Mouse (Mus musculus): ENCODE data around the gene Slc30a4. TPM values are rescaled to one million over a fixed set of nuclear protein-coding genes. Genes with fewer than 3 reads are reported as not detected.

Slc30a4 gene
- polyA plus RNA-seq (2015; fragmentation: Nextera tagmentation; extraction: Ambion mirVana) = 6.0 and 7.3 TPM in 2 replicates

GRCm38 (mm10) chr2:122702181-122703036 lies at the start of gene Slc30a4:
TSS of gene Slc30a4 (minus strand) at chr2:122702663.

DNA sequence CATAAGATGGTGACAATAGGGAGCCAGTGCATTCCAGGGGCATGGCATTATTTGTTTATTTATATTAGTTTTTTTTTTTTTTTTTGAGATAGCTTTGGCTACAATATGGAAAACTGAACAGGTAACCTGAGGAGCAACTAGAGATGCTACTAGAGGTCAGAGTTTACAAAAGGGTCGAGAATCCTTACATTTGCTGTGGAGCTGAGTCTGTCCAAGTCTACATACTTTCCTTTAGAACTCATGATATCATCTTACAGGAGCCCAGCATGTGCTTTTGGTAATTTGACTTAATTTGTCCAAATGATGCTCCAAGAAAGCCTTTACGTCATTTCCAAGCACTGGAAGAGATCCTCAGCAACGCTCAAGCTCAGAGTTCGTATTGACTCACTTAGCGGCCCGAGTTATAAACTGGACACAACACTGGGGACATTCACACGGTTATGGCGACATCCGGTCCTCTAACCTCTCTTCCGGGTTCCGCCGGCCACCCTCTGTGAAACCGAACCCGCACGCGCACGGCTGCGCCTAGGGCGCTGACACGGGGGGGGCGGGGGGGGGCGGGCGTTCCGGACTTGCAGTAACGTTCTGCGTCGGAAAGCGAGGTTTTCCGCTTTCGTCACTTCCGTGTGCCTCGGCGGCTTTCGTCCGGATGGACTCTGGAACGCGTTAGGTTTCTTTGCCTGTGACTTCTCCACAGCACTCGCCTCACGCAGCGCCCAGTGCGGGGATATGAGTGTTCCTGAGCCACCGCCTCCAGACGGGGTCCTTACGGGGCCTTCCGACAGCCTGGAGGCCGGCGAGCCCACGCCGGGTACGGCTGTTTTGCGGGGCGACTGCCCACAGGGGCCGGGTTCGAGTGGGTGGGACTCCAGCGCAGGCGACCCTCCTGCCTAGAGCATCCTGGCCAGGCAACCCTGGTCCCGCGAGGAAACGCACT lies 35.7 kb upstream of the Slc30a4 start, which contains the start of gene Bloc1s6:
Gene Bloc1s6, plus strand, starts transcription at position 610 of the 937 bp plus-strand sequence.

GRCm38 (mm10) chr2:122636686-122637085 lies 65.8 kb downstream of the Slc30a4 start, which contains the start of gene AA467197:
TSS of gene AA467197 (plus strand) at chr2:122636986.

MicroRNAs within 50 kb of the gene (microRNA counts, 519-probe panel; counts per million panel counts)
- microRNA mmu-miR-147 = not detected

Small RNA genes lying within 50 kb of the gene (microRNA-seq; reads per million reads assigned to microRNA genes)
- 6.2 reads per million, percentile 13 among the genes with 10 or more reads in this experiment for gene Mir147

Other genes with a start within 250 kb of the Slc30a4 start
- not detected in 2 replicates for gene Gm14085, start 217.7 kb downstream of the Slc30a4 start, polyA plus RNA-seq (2015; fragmentation: Nextera tagmentation; extraction: Ambion mirVana)
- gene Gatm, start 91.4 kb downstream of the Slc30a4 start, polyA plus RNA-seq (2015; fragmentation: Nextera tagmentation; extraction: Ambion mirVana) = 7.5 and 17.5 TPM in 2 replicates
- gene AA467197, start 65.7 kb downstream of the Slc30a4 start, polyA plus RNA-seq (2015; fragmentation: Nextera tagmentation; extraction: Ambion mirVana) = 2.4 and 22.0 TPM in 2 replicates
- gene Bloc1s6, start 35.8 kb upstream of the Slc30a4 start, polyA plus RNA-seq (2015; fragmentation: Nextera tagmentation; extraction: Ambion mirVana) = 28.3 and 30.4 TPM in 2 replicates
- 116 and 123 TPM in 2 replicates for gene Sqor, start 62.6 kb upstream of the Slc30a4 start, polyA plus RNA-seq (2015; fragmentation: Nextera tagmentation; extraction: Ambion mirVana)